Comparison of ENCODE assay signal across 12 mouse cellular contexts in genomic region chr5:77381283-77381682, GRCm38 (mm10).
"Had no signal": no experiment of that assay in that cellular context is flagged by ENCODE, and none has a peak within 500 bp of the region (broad histone marks: within the 10 kb centered on the region; RNA-seq: fewer than 3 reads in every experiment).

No protein-coding gene starts in this region.

- H3K4me2 ChIP-seq: intestine, embryonic 15.5 days; liver, embryonic 13.5 days; midbrain, embryonic 11.5 days had no signal

- DNase-seq: layer of hippocampus, postnatal 36 days; liver, embryonic 13.5 days; lung, adult 2 months; lung, postnatal 14 days; lung, postnatal 4 days; thymus, adult 2 months; thymus, postnatal 14 days; thymus, postnatal 4 days had no signal

- H3K9me3 ChIP-seq: intestine, embryonic 15.5 days; liver, embryonic 13.5 days had no signal

- H3K9ac ChIP-seq: intestine, embryonic 15.5 days; liver, embryonic 13.5 days had no signal

- H3K4me3 ChIP-seq: intestine, embryonic 15.5 days; left cerebral cortex, adult 2 months; liver, embryonic 13.5 days had no signal

- ATAC-seq: intestine, embryonic 15.5 days had no signal

- H3K27me3 ChIP-seq: intestine, embryonic 15.5 days; liver, embryonic 13.5 days had no signal

- H3K27ac ChIP-seq: intestine, embryonic 15.5 days; left cerebral cortex, adult 2 months; liver, embryonic 13.5 days; stomach, postnatal 0 days had no signal

- H3K36me3 ChIP-seq: intestine, embryonic 15.5 days; liver, embryonic 13.5 days had no signal
